Mouse (Mus musculus) C2C12 (cell line): ENCODE measurements around the gene Wrap53. TPM values are rescaled to one million over a fixed set of nuclear protein-coding genes. Genes with fewer than 3 reads are reported as not detected.

Experiments used
- H3K27me3 ChIP-seq: one replicate; pipeline ENCODE4 v1.6.1; 2011; ENCODE audit not compliant: control insufficient read depth, insufficient read depth, insufficient read length
- H3K36me3 ChIP-seq: one replicate; pipeline ENCODE4 v1.6.1; 2011; ENCODE audit not compliant: control insufficient read depth, insufficient read depth
- H3K4me3 ChIP-seq: one replicate; pipeline ENCODE4 v1.5.1; 2011; ENCODE audit warnings: mild to moderate bottlenecking, control low read depth; ENCODE audit not compliant: poor library complexity, insufficient read depth, severe bottlenecking
- H3K79me2 ChIP-seq: one replicate; pipeline ENCODE4 v1.6.1; 2011; ENCODE audit not compliant: control insufficient read depth, insufficient read depth
- H3K79me3 ChIP-seq: one replicate; pipeline ENCODE4 v1.6.1; 2011; ENCODE audit warnings: low read depth, control low read depth
- H3ac ChIP-seq: one replicate; pipeline ENCODE3; 2011; ENCODE audit warnings: low read depth; ENCODE audit not compliant: control insufficient read depth, insufficient read length
- CEBPB ChIP-seq: IDR thresholded peaks from one replicate; pipeline ENCODE4 v1.6.1; 2011; ENCODE audit warnings: low read depth, mild to moderate bottlenecking, control low read depth, moderate library complexity
- CTCF ChIP-seq: IDR thresholded peaks from one replicate; pipeline ENCODE4 v1.5.1; 2011; ENCODE audit not compliant: control insufficient read depth, insufficient read depth, insufficient read length
- FOSL1 ChIP-seq: IDR thresholded peaks from one replicate; pipeline ENCODE4 v1.8.0; 2011; ENCODE audit warnings: mild to moderate bottlenecking, low read length; ENCODE audit not compliant: poor library complexity, insufficient read depth, severe bottlenecking
- MAX ChIP-seq: IDR thresholded peaks from one replicate; pipeline ENCODE4 v1.6.1; 2011; ENCODE audit warnings: mild to moderate bottlenecking, control low read depth
- MYOD1 ChIP-seq: IDR thresholded peaks from one replicate; pipeline ENCODE4 v1.6.1; 2011; ENCODE audit warnings: low read depth; ENCODE audit not compliant: control insufficient read depth, insufficient read length
- MYOG ChIP-seq: IDR thresholded peaks from one replicate; pipeline ENCODE4 v1.6.1; 2011; ENCODE audit not compliant: control insufficient read depth, insufficient read length; ENCODE audit errors: extremely low read depth
- USF1 ChIP-seq: IDR thresholded peaks from one replicate; pipeline ENCODE4 v1.6.1; 2011; ENCODE audit warnings: low read depth, mild to moderate bottlenecking, control low read depth, moderate library complexity
- polyA plus RNA-seq: library from polyadenylated mRNA; unstranded; fragments of >200 nt; fragmentation: generic; extraction: Trizol; gene quantifications from one replicate; pipeline ENCODE4 v1.2.1, GENCODE M21; 2012; ENCODE audit warnings: missing spikeins

The Wrap53 gene
- polyA plus RNA-seq, 1 experiment, result 21.9 TPM

- Histone ChIP-seq H3K79me3 (no peaks in the 10 kb centered on the region), H3ac (no peak overlapping the region), H3K79me2 (no peaks in the 10 kb centered on the region), H3K36me3 (no peaks in the 10 kb centered on the region), H3K4me3 (no peak overlapping the region), H3K27me3 (no peaks in the 10 kb centered on the region)
- TF ChIP-seq MYOD1, result no peak
- no peak for TF ChIP-seq CTCF
- no peak for TF ChIP-seq CEBPB
- TF ChIP-seq FOSL1, result no peak
- TF ChIP-seq MYOG, result no peak
- TF ChIP-seq MAX, result no peak
- TF ChIP-seq USF1, result no peak
Observed at GRCm38 (mm10) chr11:69553341-69553721, 26.7 kb downstream of the Wrap53 start.

- Histone ChIP-seq H3K4me3 (no peak overlapping the region), H3K79me3 (no peaks in the 10 kb centered on the region), H3ac (no peak overlapping the region), H3K36me3 (no peaks in the 10 kb centered on the region), H3K79me2 (no peaks in the 10 kb centered on the region), H3K27me3 (no peaks in the 10 kb centered on the region)
- TF ChIP-seq CEBPB (no peak), CTCF (no peak), MYOD1 (no peak), MYOG (no peak), FOSL1 (no peak), MAX (no peak), USF1 (no peak)
Observed at GRCm38 (mm10) chr11:69552622-69553340, 27.3 kb downstream of the Wrap53 start.

- no peaks in the 10 kb centered on the region for H3K36me3 ChIP-seq
- H3K4me3 ChIP-seq, result no peak overlapping the region
- H3K79me2 ChIP-seq, result no peaks in the 10 kb centered on the region
- H3ac ChIP-seq, result no peak overlapping the region
- no peaks in the 10 kb centered on the region for H3K79me3 ChIP-seq
- H3K27me3 ChIP-seq, result no peaks in the 10 kb centered on the region
- TF ChIP-seq CEBPB, result no peak
- TF ChIP-seq FOSL1, result no peak
- no peak for TF ChIP-seq MYOD1
- no peak for TF ChIP-seq USF1
- TF ChIP-seq MYOG, result no peak
- no peak for TF ChIP-seq MAX
- TF ChIP-seq CTCF, result no peak
Observed at GRCm38 (mm10) chr11:69551310-69551709, 28.7 kb downstream of the Wrap53 start.

- H3K4me3 ChIP-seq, result no peak within 1 kb of the TSS
- H3K36me3 ChIP-seq, result no peaks in the 10 kb centered on the region
- TF ChIP-seq MYOG (no peak), FOSL1 (no peak), MAX (no peak), USF1 (no peak), CTCF (no peak), MYOD1 (no peak), CEBPB (no peak)
- no peaks in the 10 kb centered on the region for H3K27me3 ChIP-seq
- no peaks in the 10 kb centered on the region for H3K79me2 ChIP-seq
- no peak within 1 kb of the TSS for H3ac ChIP-seq
- H3K79me3 ChIP-seq, result no peaks in the 10 kb centered on the region
Observed at GRCm38 (mm10) chr11:69549060-69549656, 30.9 kb downstream of the Wrap53 start, which contains the start of gene Dnah2. Dnah2 (minus strand) TSS chr11:69549110.

GRCm38 (mm10) chr11:69547071-69547470 lies 33.0 kb downstream of the Wrap53 start:
- Histone ChIP-seq H3K27me3 (no peaks in the 10 kb centered on the region), H3K79me2 (no peaks in the 10 kb centered on the region), H3ac (no peak overlapping the region), H3K4me3 (no peak overlapping the region), H3K36me3 (no peaks in the 10 kb centered on the region), H3K79me3 (no peaks in the 10 kb centered on the region)
- TF ChIP-seq MYOD1 (no peak), CTCF (peak; percentile 67)

- Histone ChIP-seq H3K79me3 (no peaks in the 10 kb centered on the region), H3K36me3 (no peaks in the 10 kb centered on the region), H3K79me2 (no peaks in the 10 kb centered on the region), H3ac (peak overlapping the region; percentile 10), H3K27me3 (no peaks in the 10 kb centered on the region), H3K4me3 (no peak overlapping the region)
- TF ChIP-seq MYOG (no peak), USF1 (no peak), FOSL1 (no peak), CEBPB (no peak), MYOD1 (no peak), MAX (no peak), CTCF (peak; percentile 35)
Observed at GRCm38 (mm10) chr11:69546423-69547053, 33.5 kb downstream of the Wrap53 start.
